Mouse (Mus musculus) brain, embryonic 14.5 days (tissue): ENCODE results near the gene Tmco4. TPM values are rescaled to one million over a fixed set of nuclear protein-coding genes. Genes with fewer than 3 reads are reported as not detected.
A peak's percentile ranks its signal among the peaks of the same experiment; 100 is the strongest.

Experiments used
- DNase-seq: peaks from one replicate; pipeline ENCODE4 v3.0.0-alpha.2; 2011; ENCODE audit warnings: low read depth
- CTCF ChIP-seq: fragments of 200-500 bp; IDR thresholded peaks from 2 replicates; pipeline ENCODE4 v1.5.1; 2012; ENCODE audit warnings: inconsistent platforms, mild to moderate bottlenecking, moderate library complexity, borderline replicate concordance; ENCODE audit not compliant: insufficient read depth, insufficient read length; ENCODE audit errors: extremely low read depth
- POLR2A ChIP-seq: fragments of 200-500 bp; IDR thresholded peaks from 2 replicates; pipeline ENCODE4 v1.6.1; 2012; ENCODE audit warnings: mild to moderate bottlenecking, inconsistent platforms, borderline replicate concordance; ENCODE audit not compliant: poor library complexity, insufficient read depth, insufficient read length, severe bottlenecking; ENCODE audit errors: extremely low read depth
- polyA plus RNA-seq: library from polyadenylated mRNA; depleted of rRNA; stranded (reverse); fragments of >200 nt; gene quantifications from 2 replicates; pipeline ENCODE4 v1.2.3, GENCODE M21; 2012; rRNA removed

Gene Tmco4
- polyA plus RNA-seq, result 0.62 and 0.64 TPM in 2 replicates

GRCm38 (mm10) chr4:138972827-138973718 is at the start of gene Tmco4:
Tmco4 (plus strand) TSS chr4:138972888.
- DNase-seq, result peak; percentile 63
- TF ChIP-seq CTCF (no peak), POLR2A (no peak; the same call in 1 of the 2 replicates)

GRCm38 (mm10) chr4:138925561-138925960 is 47.1 kb upstream of the Tmco4 start:
- TF ChIP-seq CTCF, result no peak
- no peak for TF ChIP-seq POLR2A
- no peak for DNase-seq

GRCm38 (mm10) chr4:138933862-138934261 is 38.8 kb upstream of the Tmco4 start:
- TF ChIP-seq POLR2A (no peak), CTCF (no peak)
- no peak for DNase-seq

GRCm38 (mm10) chr4:138934456-138935145 is 38.1 kb upstream of the Tmco4 start:
- TF ChIP-seq POLR2A, result no peak
- TF ChIP-seq CTCF, result no peak
- DNase-seq, result no peak

- no peak for DNase-seq
- TF ChIP-seq CTCF, result no peak
- TF ChIP-seq POLR2A, result no peak
These were observed 34.0 kb upstream of the Tmco4 start for GRCm38 (mm10) chr4:138938495-138939269.

GRCm38 (mm10) chr4:138939481-138939880 is 33.2 kb upstream of the Tmco4 start:
- no peak for DNase-seq
- TF ChIP-seq POLR2A (no peak), CTCF (no peak)

GRCm38 (mm10) chr4:138941401-138941800 is 31.3 kb upstream of the Tmco4 start:
- TF ChIP-seq POLR2A (no peak), CTCF (no peak)
- peak; percentile 50 for DNase-seq

- DNase-seq, result no peak
- TF ChIP-seq CTCF, result no peak
- no peak for TF ChIP-seq POLR2A
These were observed 30.7 kb upstream of the Tmco4 start for GRCm38 (mm10) chr4:138941966-138942365.

- DNase-seq, result peak; percentile 63
- TF ChIP-seq CTCF, result peak; percentile 48; the same call in 1 of the 2 replicates
- no peak for TF ChIP-seq POLR2A
These were observed 29.0 kb upstream of the Tmco4 start for GRCm38 (mm10) chr4:138943730-138944129.

GRCm38 (mm10) chr4:138948257-138948656 is 24.4 kb upstream of the Tmco4 start:
- no peak for DNase-seq
- TF ChIP-seq POLR2A (no peak), CTCF (no peak)

- DNase-seq, result no peak
- TF ChIP-seq CTCF (no peak), POLR2A (no peak)
These were observed 14.1 kb upstream of the Tmco4 start for GRCm38 (mm10) chr4:138958612-138959011.
